Mouse (Mus musculus): ENCODE results near the gene Srp68. TPM values are rescaled to one million over a fixed set of nuclear protein-coding genes. Genes with fewer than 3 reads are reported as not detected.
A peak's percentile ranks its signal among the peaks of the same experiment; 100 is the strongest.
"Not testable (repeated sequence)": the region's sequence is repeated elsewhere in the genome, so short reads cannot be mapped to it uniquely, and the experiment has no call there.

The Srp68 gene
- total RNA-seq, 2 experiments from 2014 or later = 58.7 to 59.8 TPM

DNA sequence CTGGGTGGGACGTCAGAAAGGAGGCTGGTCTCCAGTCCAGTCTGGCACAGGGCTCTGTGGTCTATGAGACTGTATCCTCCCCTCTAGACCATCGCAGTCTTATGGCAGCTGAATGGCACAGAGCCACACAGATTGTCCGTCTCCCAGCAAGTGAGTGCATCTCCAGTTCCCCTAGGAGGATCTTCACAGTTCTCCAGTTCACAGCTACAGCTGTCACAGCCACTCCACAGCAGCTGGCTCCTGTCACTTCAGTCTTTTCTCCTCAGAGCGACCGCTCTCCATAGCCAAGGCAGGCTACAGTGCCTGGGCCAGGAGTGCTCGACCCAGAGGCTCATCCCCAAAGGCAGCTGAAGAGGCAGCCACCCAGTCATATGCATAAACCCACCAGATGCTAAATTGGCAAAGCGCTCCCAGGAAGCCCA lies 11.8 kb upstream of the Srp68 start:
- peak; percentile 66 to 72 for DNase-seq
- intact Hi-C loops (cut with DNase I) = no loop called here

DNA sequence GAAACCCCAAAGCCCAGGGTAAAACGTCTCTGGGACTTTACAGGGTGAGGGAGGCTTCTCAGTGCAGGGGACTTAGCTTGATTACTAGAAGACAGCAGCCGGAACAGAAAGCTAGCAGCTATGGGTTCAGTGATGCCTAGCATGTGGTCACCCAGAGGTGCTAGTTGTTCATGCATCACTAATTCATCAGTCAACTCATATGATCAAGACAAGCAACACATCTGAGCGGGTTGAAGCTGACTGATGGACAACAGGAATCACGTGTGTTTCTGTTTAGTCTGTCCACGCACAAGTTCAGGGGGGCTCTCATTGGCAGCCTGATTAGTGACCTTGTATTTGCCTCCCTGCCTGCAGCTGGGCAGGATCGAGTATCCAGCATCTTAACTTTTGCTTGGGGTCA lies 10.0 kb upstream of the Srp68 start:
- DNase-seq = no peak
- intact Hi-C loops (cut with DNase I) = no loop called here

DNA sequence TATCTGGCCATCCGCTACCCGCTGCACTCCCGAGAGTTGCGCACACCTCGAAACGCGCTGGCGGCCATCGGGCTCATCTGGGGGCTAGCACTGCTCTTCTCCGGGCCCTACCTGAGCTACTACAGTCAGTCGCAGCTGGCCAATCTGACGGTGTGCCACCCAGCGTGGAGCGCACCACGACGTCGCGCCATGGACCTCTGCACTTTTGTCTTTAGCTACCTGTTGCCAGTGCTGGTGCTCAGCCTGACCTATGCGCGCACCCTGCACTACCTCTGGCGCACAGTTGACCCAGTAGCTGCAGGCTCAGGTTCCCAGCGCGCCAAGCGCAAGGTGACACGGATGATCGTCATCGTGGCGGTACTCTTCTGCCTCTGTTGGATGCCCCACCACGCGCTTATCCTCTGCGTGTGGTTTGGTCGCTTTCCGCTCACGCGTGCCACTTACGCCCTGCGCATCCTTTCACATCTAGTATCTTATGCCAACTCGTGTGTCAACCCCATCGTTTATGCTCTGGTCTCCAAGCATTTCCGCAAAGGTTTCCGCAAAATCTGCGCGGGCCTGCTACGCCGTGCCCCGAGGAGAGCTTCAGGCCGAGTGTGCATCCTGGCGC lies 9.0 kb upstream of the Srp68 start:
- DNase-seq = no peak
- intact Hi-C loops (cut with DNase I) = no loop called here

DNA sequence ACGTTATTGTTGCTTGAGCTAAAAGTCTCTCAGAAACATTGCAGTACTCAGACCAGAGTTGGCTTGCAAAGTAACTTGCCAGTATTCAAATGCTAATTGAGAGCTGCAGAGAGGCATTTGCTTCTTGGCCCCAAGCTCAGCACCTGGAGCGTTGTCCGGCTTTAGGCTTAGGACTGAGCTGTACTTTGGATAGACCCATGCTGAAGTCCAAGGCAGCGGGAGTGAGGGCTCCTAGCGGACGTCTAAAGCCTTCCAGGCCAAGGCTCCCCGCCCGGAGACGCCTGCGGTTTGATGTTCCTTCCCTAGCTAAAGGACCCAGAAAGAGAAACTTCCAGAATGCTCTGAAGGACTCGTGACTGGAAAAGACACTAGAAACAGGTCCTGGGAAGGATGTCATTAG lies 8.1 kb upstream of the Srp68 start:
- intact Hi-C loops (cut with DNase I) = no loop called here
- DNase-seq = no peak

DNA sequence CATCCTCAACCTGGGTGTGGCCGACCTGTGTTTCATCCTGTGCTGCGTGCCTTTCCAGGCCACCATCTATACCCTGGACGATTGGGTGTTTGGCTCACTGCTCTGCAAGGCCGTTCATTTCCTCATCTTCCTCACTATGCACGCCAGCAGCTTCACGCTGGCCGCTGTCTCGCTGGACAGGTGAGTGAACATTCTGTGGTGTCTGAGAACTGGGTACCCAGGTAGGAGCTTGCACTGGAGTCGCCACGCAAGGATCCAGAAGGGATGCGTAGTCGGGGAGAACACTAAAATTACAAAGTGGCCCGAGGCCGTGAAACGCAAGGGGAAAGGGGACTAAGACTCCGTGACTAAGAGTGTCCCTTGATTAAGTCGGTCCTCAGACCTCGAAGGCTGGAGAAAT lies 7.7 kb upstream of the Srp68 start:
- DNase-seq = no peak
- intact Hi-C loops (cut with DNase I) = no loop called here

DNA sequence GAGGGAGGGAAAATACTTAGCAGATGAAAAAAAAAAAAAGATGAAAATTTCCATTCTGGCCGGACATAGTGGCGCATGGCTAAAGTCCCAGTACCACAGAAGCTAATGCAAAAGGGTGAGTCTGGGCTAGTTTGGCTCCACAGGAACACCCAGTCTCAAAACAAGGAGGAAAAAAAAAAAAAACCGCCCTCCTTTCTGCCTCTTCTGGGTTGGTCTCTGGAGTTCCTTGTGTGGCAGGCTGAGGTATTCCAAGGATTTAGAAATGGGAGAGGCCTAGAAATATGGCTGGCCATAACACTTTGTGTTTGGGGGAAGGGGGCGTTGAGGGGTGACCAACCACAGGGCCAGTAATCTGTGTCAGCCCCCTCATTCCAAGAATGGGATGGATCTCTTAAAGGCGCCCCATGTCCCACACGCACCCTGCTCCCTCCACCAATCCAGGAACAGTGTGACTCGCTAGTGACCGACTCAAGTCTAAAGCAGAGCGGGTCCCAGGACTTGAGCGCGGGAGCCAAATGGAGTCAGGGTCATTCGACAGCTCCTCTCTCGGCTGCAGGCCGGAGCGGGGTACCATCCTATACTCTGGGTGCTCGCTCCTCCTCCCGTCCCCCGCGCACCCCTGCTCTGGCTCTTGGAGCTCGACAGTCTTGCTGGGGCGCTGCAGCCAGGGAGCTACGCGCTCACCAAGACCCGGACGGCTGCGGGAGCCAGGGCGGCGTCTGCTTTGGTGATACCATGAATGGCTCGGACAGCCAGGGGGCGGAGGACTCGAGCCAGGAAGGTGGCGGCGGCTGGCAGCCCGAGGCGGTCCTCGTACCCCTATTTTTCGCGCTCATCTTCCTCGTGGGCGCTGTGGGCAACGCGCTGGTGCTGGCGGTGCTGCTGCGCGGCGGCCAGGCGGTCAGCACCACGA lies 7.0 kb upstream of the Srp68 start, which contains the start of gene Galr2:
Gene Galr2, plus strand, starts transcription at position 189 of the 913 bp plus-strand sequence.
- DNase-seq = no peak
- intact Hi-C loops (cut with DNase I) = no loop called here

DNA sequence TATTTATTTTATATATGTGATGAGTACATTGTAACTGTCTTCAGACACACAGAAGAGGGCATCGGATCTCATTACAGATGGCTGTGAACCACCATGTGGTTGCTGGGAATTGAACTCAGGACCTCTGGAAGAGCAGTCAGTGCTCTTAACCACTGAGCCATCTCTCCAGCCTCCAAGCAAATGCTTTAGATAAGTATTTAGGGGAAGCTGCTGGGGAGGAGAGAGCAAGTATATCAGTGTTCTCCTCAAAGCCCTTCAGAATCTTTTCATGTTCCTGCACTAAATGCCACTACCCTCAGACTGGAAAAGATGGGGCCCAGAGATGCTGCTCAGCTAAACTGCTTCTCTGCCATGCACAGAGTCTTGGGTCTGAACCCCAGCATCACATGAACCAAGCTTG lies 3.2 kb upstream of the Srp68 start:
- DNase-seq; intact Hi-C loops (cut with DNase I): not testable (repeated sequence)

DNA sequence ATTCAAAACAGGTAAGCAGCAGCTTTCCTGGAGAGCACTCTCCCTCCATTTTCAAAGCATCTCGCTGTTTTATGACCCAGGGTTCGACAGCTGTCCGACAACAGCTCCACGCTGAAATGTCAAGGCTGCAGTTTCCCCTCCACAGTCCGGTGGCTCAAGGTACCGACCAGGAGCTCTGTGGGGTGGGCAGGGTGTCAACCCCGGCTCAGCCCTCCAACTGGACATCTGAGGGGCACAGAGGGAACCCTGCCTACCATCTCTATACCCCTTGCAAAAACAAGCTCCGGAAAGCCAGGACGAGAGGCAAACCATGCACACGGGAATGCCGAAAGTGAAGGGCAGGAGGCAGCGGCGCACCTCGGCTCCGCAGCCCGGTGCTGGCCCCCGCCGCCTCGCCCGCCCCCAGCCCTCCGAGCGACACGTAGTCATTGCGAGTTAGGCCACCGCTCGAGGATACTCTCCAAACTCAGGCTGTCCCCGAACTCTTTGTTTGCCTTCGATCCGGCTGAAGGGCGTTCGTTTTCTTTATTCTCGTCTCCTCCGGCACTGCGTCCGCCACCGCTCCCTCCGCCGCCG lies 460 bp downstream of the Srp68 start:
- DNase-seq = peak in 1 of 2 experiments; percentile 24
- intact Hi-C loops (cut with DNase I) = loop anchor here (2.0 kb wide), 1 partner anchor 31 kb away; no protein-coding TSS in a partner anchor

DNA sequence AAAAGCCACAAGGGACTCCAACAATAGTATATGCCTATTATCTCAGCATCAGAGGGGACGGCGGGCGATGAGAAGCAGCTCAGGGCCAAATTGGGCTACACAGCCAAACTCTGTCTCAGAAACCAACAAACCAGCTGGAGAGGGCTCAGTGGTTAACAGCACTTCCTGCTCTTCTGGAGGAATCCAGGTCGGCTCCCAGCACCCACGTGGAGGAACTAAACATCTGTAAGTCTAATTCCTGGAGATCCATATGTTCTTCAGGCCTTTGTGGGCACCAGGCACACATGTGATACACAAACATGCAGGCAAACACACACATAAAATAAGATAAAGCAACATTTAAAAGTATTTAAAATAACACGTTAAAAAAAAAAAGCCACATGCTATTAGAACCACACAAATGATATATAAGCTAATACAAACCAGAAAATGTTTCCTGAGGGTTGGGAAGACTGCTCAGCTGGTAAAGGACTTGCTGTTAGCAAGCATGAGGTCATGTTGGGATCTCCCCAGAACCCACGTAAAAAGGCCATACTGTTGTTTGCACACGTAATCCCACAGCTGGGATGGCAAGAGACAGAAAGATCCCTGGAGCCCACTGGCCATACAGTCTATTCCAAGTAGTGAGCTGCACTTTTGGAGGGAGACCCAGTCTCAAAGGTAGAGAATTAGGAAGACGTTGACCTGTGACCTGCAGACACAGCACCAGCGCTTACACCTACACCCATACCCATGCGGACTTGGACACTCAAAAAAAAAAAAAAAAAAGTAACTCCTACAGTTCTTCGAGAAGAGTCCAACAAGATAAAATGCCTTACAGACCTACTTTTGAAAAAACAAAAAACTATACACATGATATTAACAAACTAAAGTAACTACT lies 1.2 kb downstream of the Srp68 start:
- intact Hi-C loops (cut with DNase I) = no loop called here
- DNase-seq = no peak

DNA sequence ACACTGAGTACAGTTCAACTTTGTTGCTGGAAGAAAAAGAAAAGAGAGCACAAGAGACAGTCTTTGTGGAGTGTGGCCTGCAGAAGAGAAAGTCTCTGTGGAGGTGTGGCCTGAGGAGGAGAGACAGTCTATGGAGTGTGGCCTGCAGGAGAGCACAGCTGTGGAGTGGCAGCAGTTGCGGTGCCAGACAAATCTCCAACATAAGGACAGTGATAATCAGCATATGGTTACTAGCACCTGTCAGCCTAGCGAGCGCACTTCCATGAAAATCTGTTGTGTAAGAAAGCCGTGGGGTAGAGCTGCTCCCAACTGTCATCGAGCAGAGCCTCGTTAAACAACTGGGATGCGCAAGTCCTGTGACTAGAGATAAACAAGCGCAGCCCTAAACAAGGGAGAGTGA lies 4.5 kb downstream of the Srp68 start:
- intact Hi-C loops (cut with DNase I) = no loop called here
- no peak for DNase-seq

DNA sequence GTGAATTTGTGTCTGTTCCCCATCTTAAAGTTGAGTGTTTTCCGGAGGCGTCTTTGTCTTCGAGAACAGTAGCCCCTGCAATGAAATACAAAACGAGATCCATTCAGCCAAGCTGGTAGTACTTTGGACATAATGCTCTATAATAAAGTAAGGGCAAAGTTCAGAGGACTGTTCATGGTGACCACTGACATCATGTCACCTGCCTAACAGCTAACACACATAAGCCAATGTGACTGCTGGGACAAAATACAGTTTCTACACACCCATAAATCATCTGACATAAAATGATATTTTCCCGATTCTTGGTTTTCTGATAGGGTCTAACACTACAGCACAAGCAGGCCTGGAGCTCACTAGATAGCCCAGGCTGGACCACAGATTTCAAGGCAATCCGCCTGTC lies 5.7 kb downstream of the Srp68 start:
- intact Hi-C loops (cut with DNase I) = no loop called here

DNA sequence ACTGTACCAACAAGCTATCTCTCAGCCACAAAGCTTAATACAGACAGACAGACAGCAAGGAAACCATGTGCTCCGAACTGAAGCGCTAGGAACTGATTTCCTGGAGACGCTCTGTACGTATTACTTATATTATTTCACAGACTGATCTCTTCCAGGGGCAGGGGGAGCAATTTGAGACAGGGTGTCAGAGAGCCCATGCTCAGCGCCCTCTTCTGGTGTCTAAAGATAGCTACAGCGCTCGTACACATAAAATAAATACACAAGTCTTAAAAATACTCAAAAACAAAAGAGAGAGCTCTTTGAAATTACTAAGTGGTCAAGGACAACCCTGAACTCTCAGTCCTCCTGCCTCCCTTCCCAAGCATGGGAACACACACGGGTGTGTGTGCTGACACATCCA lies 6.4 kb downstream of the Srp68 start:
- DNase-seq = no peak
- intact Hi-C loops (cut with DNase I) = no loop called here

More for the DNA sequence above, 5.7 kb downstream of the Srp68 start:
- no peak for DNase-seq

DNA sequence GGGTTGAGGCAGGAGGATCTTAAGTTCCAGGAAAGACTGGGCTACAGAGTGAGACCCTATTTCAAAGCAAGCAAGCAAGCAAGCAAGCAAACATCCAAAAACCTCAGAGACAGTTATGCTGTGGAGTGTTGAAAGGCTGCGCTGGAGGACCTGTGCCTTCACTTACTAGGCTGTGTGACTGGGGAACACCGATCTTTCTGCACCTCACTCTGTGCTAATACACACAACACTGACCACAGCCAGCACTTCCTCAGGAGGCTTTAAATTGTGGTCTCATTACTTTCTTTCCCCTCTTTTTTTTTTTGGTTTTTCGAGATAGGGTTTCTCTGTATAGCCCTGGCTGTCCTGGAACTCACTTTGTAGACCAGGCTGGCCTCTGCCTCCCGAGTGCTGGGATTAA lies 8.2 kb downstream of the Srp68 start:
- intact Hi-C loops (cut with DNase I) = no loop called here

DNA sequence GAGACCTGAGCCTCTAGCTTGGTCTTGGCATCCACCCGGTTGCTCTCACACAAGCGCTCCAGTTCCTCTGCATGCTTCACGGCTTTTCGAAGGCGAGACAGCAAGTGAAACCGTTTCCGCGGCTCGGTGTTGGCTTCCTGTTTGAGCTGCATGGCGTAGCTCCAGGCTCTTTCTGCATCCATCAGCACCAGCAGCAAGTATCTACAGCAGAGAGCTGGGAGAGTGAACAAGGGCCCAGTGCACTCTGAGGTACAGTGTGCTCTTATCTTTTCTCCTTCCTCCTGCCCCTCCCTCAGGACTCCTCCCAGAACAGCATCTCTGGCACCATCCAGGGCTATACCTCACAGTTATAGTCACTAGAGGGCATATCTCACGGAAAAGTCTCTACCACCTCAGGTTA lies 8.7 kb downstream of the Srp68 start:
- no peak for DNase-seq
- intact Hi-C loops (cut with DNase I) = no loop called here

More for the DNA sequence above, 8.2 kb downstream of the Srp68 start:
- DNase-seq = no peak

DNA sequence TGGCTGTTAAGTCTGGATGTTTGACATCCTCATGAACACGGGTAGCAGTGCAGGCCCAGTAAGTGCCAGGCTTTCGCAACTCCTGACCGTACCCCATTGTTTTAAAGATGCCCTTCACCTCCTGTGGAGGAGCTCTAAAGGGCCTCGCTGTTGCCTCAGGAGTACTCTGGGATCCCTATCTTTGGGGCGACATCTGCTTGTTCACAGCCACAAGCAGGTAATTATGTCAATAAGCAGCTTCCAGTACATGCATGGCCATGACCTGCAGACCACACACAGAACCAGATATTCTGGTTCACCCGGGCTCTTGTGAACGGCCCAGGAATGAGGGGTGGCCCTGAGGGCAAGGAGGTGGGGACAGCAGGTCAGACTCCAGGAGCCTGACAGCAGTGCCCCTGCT lies 13.8 kb downstream of the Srp68 start:
- intact Hi-C loops (cut with DNase I) = no loop called here
- no peak for DNase-seq

DNA sequence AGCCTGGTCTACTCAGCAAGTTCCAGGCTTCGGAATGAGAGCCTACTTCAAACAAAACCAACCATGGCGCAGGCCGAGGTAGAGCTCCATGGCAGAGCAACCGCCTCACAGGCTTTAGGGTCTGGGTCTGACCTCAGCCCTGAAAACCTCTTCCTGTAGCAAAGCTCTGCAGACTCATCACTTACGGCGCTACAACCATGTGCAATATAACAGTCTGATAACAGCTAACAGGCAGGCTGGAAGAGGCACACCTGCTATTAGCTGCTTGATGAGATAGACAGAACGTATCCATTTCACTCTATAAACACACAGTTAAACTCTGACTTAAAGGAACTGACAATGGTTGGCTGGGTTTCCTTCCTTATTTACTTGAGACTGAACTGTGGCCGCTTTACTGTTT lies 14.6 kb downstream of the Srp68 start:
- intact Hi-C loops (cut with DNase I) = no loop called here
- DNase-seq = no peak

DNA sequence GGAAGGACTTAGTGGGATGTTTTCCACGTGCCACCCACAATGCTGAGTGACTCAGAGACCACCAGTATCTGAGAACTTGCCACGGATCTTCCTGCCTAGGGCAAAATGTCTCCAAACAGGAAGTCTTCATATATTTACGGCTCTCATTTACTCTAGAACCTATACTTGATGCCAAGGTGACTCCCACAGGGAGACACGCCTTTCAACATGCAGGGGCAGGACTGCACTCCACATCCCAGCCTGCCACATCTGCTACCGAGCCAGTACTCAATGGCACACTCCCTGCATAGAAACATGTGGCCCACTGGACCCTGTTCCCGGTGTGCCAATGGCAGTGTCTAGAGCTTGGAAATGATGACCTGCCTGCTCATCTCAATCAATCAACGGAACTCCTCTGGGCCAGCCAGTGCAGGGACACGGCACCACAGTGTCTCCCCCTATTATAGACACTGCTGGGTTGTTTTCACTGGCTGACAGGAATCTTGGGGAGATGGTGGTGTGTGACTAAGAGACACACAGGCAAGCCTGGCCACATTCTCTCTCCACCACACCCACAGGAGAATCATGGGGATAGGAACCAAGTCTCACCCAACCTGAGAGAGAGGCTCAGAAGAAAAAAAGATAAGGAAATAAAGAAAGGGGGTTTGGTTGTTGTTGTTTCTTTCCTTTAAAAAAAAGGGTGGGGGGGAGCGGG lies 17.9 kb downstream of the Srp68 start:
- intact Hi-C loops (cut with DNase I) = no loop called here
- DNase-seq = no peak

DNA sequence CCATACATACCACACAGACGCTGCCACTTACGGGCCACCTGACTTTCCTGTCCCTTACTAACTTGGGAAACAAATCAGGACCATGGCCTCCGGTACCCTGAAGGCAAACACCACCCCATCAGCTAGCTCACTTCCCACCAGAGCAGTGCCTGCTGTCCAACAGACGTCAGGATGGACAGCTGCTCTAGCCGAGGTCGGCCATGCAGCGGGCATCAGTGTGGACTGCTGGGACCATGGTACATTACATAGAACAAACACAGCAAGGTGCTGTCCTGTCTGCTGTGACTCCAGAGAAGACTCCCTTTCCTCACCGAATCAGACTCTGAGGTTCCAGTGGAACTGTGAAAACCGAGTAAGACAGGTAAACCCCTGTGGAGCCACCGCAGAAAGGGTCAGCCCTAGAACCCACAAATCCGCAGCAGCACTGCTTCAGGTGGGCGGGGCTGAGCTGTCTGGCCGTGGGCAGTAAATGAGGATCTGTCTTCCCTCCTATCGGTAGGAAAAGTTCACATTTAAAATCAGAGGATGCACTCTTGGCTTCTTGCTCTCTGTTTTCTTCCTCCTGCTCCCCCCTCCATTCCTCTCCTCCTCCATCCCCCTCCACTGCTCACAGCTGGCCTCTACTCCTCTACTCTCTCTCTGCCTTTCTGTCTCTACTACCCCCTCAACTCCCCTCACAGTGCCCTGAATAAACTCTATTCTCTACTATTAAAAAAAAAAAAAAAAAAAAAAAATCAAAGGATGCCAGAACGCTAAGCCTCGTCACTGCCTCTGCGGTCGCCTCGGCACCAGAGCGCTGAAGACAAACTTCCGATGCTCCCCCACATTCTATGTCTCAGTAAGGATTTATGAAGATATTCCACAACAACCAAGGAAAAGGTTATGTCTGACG lies 18.7 kb downstream of the Srp68 start:
- intact Hi-C loops (cut with DNase I) = no loop called here
- no peak for DNase-seq

DNA sequence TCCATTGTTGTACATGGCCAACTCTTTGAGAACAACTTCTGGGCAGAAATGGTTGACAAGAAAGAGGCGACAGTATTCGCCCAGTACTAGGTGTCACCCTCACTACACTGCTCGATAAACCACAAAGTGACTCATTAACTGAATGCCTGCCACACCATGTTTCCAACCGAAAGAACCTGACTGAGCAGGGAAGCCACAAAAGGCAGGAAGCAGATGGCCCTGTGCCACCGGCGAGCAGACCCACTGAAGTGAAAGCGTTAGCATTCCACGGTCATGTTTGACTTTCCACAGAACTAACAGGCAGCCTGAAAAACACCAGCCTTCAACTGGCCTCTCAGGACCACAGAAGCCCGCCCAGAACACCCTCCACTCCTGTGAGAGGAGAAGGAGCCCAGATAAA lies 19.4 kb downstream of the Srp68 start:
- no peak for DNase-seq
- intact Hi-C loops (cut with DNase I) = no loop called here

Measured in heart, postnatal 10 days (tissue).